Mouse (Mus musculus) fat pad, adult 2 months (tissue): Measurements from ENCODE around the gene Gm17655.
"Not testable (repeated sequence)": the region's sequence is repeated elsewhere in the genome, so short reads cannot be mapped to it uniquely, and the experiment has no call there.

Experiments
- DNase-seq: peaks from one replicate; pipeline ENCODE4 v3.0.0-alpha.2; 2011; ENCODE audit warnings: low read depth, low spot score; ENCODE audit errors: extremely low read depth

Gm17655 gene

DNA sequence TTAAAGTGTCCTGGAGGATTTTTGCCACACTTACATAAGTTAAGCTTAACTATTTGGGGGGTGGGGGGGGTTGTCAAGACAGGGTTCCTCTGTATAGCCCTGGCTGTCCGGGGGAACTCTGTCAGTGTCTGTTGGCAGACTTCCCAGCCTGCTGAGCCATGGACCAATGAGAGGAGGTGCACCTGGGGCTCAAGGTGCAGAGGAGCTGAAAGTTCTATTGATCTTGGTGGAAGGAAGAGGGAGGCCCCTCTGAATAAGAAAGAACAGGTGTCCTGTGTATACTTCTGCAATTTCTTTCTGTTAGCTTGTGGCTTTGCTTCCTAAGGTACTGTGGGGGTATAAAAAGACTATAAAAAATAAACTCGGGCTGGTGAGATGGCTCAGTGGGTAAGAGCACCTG lies 19.2 kb upstream of the Gm17655 start:
- no peak for DNase-seq

DNA sequence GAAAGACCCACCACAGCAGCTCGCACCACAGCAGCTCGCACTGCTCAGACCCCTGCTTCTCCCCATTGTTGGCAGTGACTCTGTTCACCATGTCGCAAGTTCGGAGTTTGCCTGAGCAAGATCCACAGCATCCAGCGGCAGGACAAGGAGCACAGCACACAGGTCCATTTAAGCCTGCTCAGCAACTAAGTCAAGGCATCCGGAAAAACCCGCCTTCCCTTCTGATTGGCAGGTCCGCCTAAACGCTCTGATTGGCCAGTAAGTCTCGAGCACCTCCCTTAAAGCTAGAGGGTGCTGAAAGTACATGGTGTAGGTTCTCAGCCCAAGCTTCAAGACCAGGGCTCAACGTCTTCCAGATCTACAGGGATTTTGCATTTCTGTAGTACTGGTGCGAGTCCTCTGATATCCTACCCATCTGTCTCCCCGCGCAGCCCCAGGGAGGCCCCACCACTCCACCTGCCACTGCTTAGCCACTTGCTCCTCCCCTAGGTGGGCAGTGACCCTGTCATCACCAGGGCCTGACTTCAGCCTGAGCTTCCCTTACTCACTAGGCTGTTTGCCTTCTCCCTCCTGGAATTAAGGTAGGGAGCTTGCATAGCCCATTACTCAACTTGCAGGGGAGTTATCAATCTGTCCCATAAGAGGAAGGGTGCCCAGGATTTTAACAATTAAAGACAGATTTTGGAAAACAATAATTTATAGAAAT lies 14.0 kb upstream of the Gm17655 start:
- DNase-seq = no peak

DNA sequence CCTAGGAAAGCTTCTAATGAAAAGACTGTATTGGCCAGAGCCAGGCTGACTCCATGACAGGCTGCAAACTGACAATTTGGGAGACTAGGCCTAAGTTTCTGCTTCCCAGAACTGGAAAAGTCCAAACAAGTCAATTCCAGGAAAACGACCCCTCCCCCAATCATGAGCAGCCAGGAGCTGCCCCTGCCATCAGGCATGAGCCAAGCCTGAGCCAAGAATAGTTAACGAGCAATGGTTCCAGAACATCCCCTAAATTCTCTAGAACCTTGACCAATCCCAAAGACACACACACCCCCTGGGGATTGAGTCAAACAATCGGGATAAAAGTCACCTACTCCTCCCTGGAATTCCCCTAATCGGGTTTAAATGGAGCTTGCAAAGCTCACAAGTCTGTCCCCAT lies 10.6 kb upstream of the Gm17655 start:
- no peak for DNase-seq

DNA sequence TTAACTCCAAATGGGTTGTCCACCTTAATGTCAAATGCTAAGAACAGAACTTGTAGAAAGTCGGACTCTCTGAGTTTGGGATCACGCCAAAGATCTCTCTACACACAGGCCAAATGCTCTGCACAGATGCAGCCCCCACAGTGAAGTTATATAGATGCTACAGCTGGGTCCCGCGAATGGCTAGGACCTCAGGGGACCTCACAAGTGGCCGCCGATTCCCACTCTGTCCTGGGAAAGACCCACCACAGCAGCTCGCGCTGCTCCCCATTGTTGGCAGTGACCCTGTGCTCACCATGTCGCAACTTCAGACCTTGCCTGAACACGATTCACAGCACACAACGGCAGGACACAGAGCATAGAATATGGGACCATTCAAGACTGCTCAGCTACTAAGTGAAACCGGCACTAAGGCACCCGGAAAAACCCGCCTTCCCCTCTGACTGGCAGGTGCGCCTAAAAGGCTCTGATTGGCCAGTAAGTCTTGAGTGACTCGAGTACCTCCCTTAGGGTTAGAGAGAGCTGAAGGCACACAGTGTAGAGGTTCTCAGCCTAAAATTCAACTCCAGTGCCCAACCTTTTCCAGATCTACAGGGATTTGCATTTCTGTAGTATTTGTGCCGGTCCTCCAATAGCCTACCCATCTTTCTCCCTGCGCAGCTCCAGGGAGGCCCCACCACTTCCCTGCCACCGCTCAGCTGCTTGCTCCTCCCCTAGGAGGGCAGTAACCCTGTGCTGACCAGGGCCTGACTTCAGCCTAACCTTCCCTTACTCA lies 14.5 kb downstream of the Gm17655 start:
- DNase-seq = no peak

DNA sequence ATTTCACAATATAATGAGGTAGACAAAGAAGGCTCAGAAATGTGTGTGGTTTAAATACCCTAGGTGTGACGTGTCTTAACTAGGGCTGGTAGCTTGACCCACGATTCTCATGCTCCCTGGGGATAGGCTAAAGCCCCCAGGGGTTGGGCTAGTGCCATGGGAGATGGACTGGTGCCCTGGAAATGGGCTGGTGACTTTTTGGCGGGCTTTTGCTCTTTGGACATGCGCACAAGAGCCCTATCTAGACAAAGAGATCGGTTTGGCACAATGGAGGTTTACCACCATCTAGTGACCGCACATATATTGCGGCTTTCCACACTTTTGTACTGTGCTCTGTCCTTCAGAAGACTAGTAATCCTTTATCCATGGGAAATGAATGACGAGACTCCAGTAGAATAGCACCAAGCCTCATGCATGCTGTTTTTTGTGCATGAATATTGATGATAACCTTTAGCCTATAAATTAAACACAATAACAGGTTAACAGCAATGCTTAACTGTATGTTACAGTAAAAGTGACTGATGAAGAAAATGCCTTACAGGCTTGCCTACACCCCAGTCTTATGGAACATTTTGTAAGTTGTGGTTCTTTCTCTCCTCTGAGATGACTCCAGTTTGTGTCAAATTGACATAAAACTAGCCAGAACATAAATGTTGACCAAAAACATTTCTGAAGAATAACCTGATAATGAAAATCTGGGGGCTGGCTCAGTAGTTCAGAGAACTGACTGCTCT lies 48.5 kb downstream of the Gm17655 start:
- DNase-seq = not testable (repeated sequence)

DNA sequence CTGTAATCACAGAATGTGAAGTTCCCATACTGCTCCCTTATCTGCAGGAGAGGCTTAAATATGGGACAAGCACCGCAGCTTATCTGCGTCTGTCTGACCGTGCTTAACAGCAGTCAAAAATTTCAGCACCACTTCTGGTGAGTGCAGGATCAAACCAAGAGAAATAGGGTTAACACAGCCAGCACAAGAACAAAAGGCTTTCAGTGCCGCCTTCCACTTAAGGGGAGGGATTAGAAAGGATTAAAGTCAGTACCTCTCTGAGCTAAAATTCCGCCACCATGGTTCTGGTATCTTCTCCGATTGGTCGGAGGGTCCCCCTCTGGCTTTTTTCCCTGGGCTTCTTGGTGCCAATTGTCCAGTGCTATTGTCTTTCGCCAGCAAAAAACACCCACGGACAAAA lies 49.0 kb downstream of the Gm17655 start:
- peak; percentile 74 for DNase-seq

DNA sequence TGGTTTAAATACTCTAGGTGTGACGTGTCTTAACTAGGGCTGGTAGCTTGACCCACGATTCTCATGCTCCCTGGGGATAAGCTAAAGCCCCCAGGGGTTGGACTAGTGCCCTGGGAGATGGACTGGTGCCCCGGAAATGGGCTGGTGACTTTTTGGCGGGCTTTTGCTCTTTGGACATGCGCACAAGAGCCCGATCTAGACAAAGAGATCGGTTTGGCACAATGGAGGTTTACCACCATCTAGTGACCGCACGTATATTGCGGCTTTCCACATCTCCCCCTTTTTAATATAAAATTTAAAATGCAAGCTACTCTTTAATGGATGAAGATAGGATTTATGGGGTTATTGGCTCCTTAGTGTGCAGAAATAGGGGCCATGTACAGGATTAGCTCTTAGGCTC lies 56.5 kb downstream of the Gm17655 start:
- not testable (repeated sequence) for DNase-seq
